Mouse (Mus musculus) limb, embryonic 15.5 days (tissue): ENCODE results near the gene Kat2b. TPM values are rescaled to one million over a fixed set of nuclear protein-coding genes. Genes with fewer than 3 reads are reported as not detected.
"Not testable (repeated sequence)": the region's sequence is repeated elsewhere in the genome, so short reads cannot be mapped to it uniquely, and the experiment has no call there.

Experiments
- ATAC-seq: fragments of 200-750 bp; cut with Nextera tagmentation; 2 replicates; pipeline ENCODE4 v1.8.0; 2017; ENCODE audit warnings: low read depth, moderate TSS enrichment; ENCODE audit not compliant: insufficient number of reproducible peaks, low FRiP score, low TSS enrichment
- H3K27ac ChIP-seq: fragments of 300-500 bp; sonication (generic); 2 replicates; pipeline ENCODE4 v1.5.1; 2015; ENCODE audit warnings: moderate library complexity, mild to moderate bottlenecking, inconsistent platforms
- H3K27me3 ChIP-seq: fragments of 300-500 bp; sonication (generic); 2 replicates; pipeline ENCODE4 v1.6.1; 2015; ENCODE audit warnings: inconsistent platforms
- H3K36me3 ChIP-seq: fragments of 300-500 bp; sonication (generic); 2 replicates; pipeline ENCODE4 v1.6.1; 2015; ENCODE audit warnings: inconsistent platforms
- H3K4me1 ChIP-seq: fragments of 300-500 bp; sonication (generic); 2 replicates; pipeline ENCODE4 v1.6.1; 2015; ENCODE audit warnings: inconsistent platforms
- H3K4me2 ChIP-seq: fragments of 300-500 bp; sonication (generic); 2 replicates; pipeline ENCODE4 v1.6.1; 2015; ENCODE audit warnings: mild to moderate bottlenecking, inconsistent platforms
- H3K4me3 ChIP-seq: fragments of 300-500 bp; sonication (generic); 2 replicates; pipeline ENCODE4 v1.5.1; 2015; ENCODE audit warnings: mild to moderate bottlenecking, inconsistent platforms
- H3K9ac ChIP-seq: fragments of 300-500 bp; sonication (generic); 2 replicates; pipeline ENCODE4 v1.6.1; 2015; ENCODE audit warnings: inconsistent platforms
- H3K9me3 ChIP-seq: fragments of 300-500 bp; sonication (generic); 2 replicates; pipeline ENCODE4 v1.6.1; 2016; ENCODE audit warnings: inconsistent platforms
- WGBS: fragments of 180-500 bp; shearing (Covaris S2); methylation state at CpG from one replicate; pipeline ENCODE4 v1.1.7; 2015; 5-methylcytosine and 5-hydroxymethylcytosine counted together
- polyA plus RNA-seq: library from polyadenylated mRNA; unstranded; fragments of >200 nt; fragmentation: Nextera tagmentation; extraction: Ambion mirVana; gene quantifications from 2 replicates; pipeline ENCODE4 v1.2.1, GENCODE M21; 2015

The Kat2b gene
- polyA plus RNA-seq, 1 experiment from 2014 or later, result 6.6 TPM

DNA sequence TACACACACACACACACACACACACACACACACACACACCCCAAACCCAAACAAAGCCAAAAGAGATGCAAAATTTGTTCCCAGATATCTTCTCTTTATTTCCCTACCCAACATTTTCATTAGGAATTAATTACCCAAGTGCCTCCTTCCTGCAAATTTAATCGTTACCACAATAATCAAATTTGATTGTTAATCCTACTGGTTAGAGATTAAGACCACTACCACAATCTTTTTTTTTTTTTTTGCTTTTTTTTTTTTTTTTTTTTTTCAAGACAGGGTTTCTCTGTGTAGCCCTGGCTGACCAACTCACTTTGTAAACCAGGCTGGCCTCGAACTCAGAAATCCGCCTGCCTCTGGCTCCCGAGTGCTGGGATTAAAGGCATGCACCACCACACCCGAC is 4.3 kb downstream of the Kat2b start:
- peaks cover 24% of the 10 kb centered on the region for H3K4me1 ChIP-seq
- H3K9ac ChIP-seq, H3K36me3 ChIP-seq, H3K27ac ChIP-seq, H3K4me2 ChIP-seq, H3K4me3 ChIP-seq, H3K27me3 ChIP-seq, ATAC-seq, H3K9me3 ChIP-seq: not testable (repeated sequence)
- 86% methylated on average over 5 of the region's 5 CpGs for WGBS

- Histone ChIP-seq H3K27ac (no peak overlapping the region), H3K27me3 (no peaks in the 10 kb centered on the region), H3K4me2 (no peak overlapping the region), H3K9ac (no peak overlapping the region), H3K4me1 (peaks cover 23% of the 10 kb centered on the region), H3K4me3 (no peak overlapping the region), H3K9me3 (no peaks in the 10 kb centered on the region), H3K36me3 (no peaks in the 10 kb centered on the region)
- no peak for ATAC-seq
- WGBS, result 61% methylated on average over 4 of the region's 4 CpGs
Measured at GRCm38 (mm10) chr17:53573019-53573556, 6.4 kb downstream of the Kat2b start.

- Histone ChIP-seq H3K4me1 (peaks cover 8% of the 10 kb centered on the region; the same call in 1 of the 2 replicates), H3K4me3 (no peak overlapping the region), H3K27me3 (no peaks in the 10 kb centered on the region), H3K4me2 (no peak overlapping the region), H3K9ac (no peak overlapping the region), H3K36me3 (no peaks in the 10 kb centered on the region), H3K27ac (no peak overlapping the region), H3K9me3 (no peaks in the 10 kb centered on the region)
- 80% methylated on average over 2 of the region's 2 CpGs for WGBS
- ATAC-seq, result no peak
Measured at GRCm38 (mm10) chr17:53577151-53577550, 10.5 kb downstream of the Kat2b start.

GRCm38 (mm10) chr17:53577754-53578153 is 11.1 kb downstream of the Kat2b start:
- Histone ChIP-seq H3K9ac (no peak overlapping the region), H3K27ac (no peak overlapping the region), H3K4me2 (no peak overlapping the region), H3K9me3 (no peaks in the 10 kb centered on the region), H3K27me3 (no peaks in the 10 kb centered on the region), H3K4me1 (peaks cover 8% of the 10 kb centered on the region; the same call in 1 of the 2 replicates), H3K4me3 (no peak overlapping the region), H3K36me3 (no peaks in the 10 kb centered on the region)
- 55% methylated on average over 5 of the region's 5 CpGs for WGBS
- ATAC-seq, result no peak

- H3K27me3 ChIP-seq, result no peaks in the 10 kb centered on the region
- H3K4me3 ChIP-seq, result no peak overlapping the region
- no peaks in the 10 kb centered on the region for H3K36me3 ChIP-seq
- H3K9me3 ChIP-seq, result no peaks in the 10 kb centered on the region
- no peak overlapping the region for H3K27ac ChIP-seq
- H3K9ac ChIP-seq, result no peak overlapping the region
- peaks cover 8% of the 10 kb centered on the region; the same call in 1 of the 2 replicates for H3K4me1 ChIP-seq
- 73% methylated on average over 6 of the region's 6 CpGs for WGBS
- ATAC-seq, result no peak
- H3K4me2 ChIP-seq, result no peak overlapping the region
Measured at GRCm38 (mm10) chr17:53578249-53578648, 11.6 kb downstream of the Kat2b start.

- 72% methylated on average over 9 of the region's 9 CpGs for WGBS
- no peak overlapping the region for H3K9ac ChIP-seq
- no peak for ATAC-seq
Measured at GRCm38 (mm10) chr17:53578776-53579175, 12.1 kb downstream of the Kat2b start.

GRCm38 (mm10) chr17:53579612-53580011 is 13.0 kb downstream of the Kat2b start:
- Histone ChIP-seq H3K27me3 (no peaks in the 10 kb centered on the region), H3K4me2 (no peak overlapping the region), H3K27ac (no peak overlapping the region), H3K4me3 (no peak overlapping the region), H3K9ac (no peak overlapping the region), H3K4me1 (peaks cover 11% of the 10 kb centered on the region), H3K36me3 (no peaks in the 10 kb centered on the region), H3K9me3 (no peaks in the 10 kb centered on the region)
- WGBS, result 72% methylated on average over 4 of the region's 4 CpGs
- ATAC-seq, result no peak

More at GRCm38 (mm10) chr17:53578776-53579175, 12.1 kb downstream of the Kat2b start:
- no peaks in the 10 kb centered on the region for H3K9me3 ChIP-seq
- H3K4me2 ChIP-seq, result no peak overlapping the region
- H3K27ac ChIP-seq, result no peak overlapping the region
- H3K4me1 ChIP-seq, result peaks cover 9% of the 10 kb centered on the region
- no peak overlapping the region for H3K4me3 ChIP-seq
- no peaks in the 10 kb centered on the region for H3K36me3 ChIP-seq
- H3K27me3 ChIP-seq, result no peaks in the 10 kb centered on the region

- Histone ChIP-seq H3K4me3 (no peak overlapping the region), H3K4me2 (no peak overlapping the region), H3K9ac (no peak overlapping the region), H3K27ac (no peak overlapping the region), H3K4me1 (peaks cover 11% of the 10 kb centered on the region), H3K27me3 (no peaks in the 10 kb centered on the region), H3K9me3 (no peaks in the 10 kb centered on the region), H3K36me3 (no peaks in the 10 kb centered on the region)
- ATAC-seq, result no peak
- 64% methylated on average over 3 of the region's 3 CpGs for WGBS
Measured at GRCm38 (mm10) chr17:53580237-53580636, 13.6 kb downstream of the Kat2b start.

GRCm38 (mm10) chr17:53582026-53582585 is 15.4 kb downstream of the Kat2b start:
- H3K9ac ChIP-seq, result no peak overlapping the region
- ATAC-seq, result no peak
- H3K36me3 ChIP-seq, result no peaks in the 10 kb centered on the region
- H3K4me3 ChIP-seq, result no peak overlapping the region
- H3K27me3 ChIP-seq, result no peaks in the 10 kb centered on the region
- H3K4me2 ChIP-seq, result no peak overlapping the region
- 42% methylated on average over 4 of the region's 4 CpGs for WGBS
- H3K9me3 ChIP-seq, result no peaks in the 10 kb centered on the region
- H3K27ac ChIP-seq, result no peak overlapping the region
- H3K4me1 ChIP-seq, result peaks cover 16% of the 10 kb centered on the region

DNA sequence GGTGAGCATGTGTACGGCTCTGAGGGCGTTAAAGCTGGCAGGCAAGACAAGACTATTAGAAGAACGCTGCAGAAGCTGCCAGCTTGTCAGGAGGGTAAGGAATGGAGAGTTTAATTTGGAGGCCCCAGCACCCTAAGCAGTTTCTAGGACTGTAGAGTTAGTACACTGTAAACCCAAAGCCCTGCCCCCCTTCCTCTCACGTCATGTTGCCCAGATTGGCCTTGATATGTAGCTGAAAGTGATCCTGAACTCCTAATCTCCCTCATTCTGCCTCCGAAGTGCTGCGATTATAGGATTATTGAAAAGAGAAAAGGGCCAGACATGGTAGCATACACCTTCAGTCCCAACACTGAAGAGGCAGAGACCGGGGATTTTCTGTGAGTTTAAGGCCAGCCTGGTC is 16.1 kb downstream of the Kat2b start:
- 81% methylated on average over 7 of the region's 7 CpGs for WGBS
- no peak overlapping the region for H3K4me2 ChIP-seq
- H3K9me3 ChIP-seq, result no peaks in the 10 kb centered on the region
- peaks cover 22% of the 10 kb centered on the region for H3K4me1 ChIP-seq
- H3K9ac ChIP-seq, result no peak overlapping the region
- H3K27ac ChIP-seq, result no peak overlapping the region
- no peaks in the 10 kb centered on the region for H3K27me3 ChIP-seq
- no peak for ATAC-seq
- no peak overlapping the region for H3K4me3 ChIP-seq
- H3K36me3 ChIP-seq, result no peaks in the 10 kb centered on the region

- no peak for ATAC-seq
- H3K36me3 ChIP-seq, result no peaks in the 10 kb centered on the region
- H3K9me3 ChIP-seq, result no peaks in the 10 kb centered on the region
- H3K9ac ChIP-seq, result no peak overlapping the region
- H3K27ac ChIP-seq, result no peak overlapping the region
- H3K27me3 ChIP-seq, result no peaks in the 10 kb centered on the region
- H3K4me1 ChIP-seq, result peaks cover 16% of the 10 kb centered on the region
- no peak overlapping the region for H3K4me3 ChIP-seq
- H3K4me2 ChIP-seq, result no peak overlapping the region
- WGBS, result 77% methylated on average over 11 of the region's 11 CpGs
Measured at GRCm38 (mm10) chr17:53583846-53584579, 17.4 kb downstream of the Kat2b start.

GRCm38 (mm10) chr17:53587074-53587851 is 20.6 kb downstream of the Kat2b start:
- no peak overlapping the region for H3K9ac ChIP-seq
- H3K4me2 ChIP-seq, result no peak overlapping the region
- peaks cover 16% of the 10 kb centered on the region for H3K4me1 ChIP-seq
- 51% methylated on average over 14 of the region's 14 CpGs for WGBS
- peak overlapping the region; percentile 62 for H3K27ac ChIP-seq
- ATAC-seq, result peak; percentile 56; the same call in 1 of the 2 replicates
- H3K36me3 ChIP-seq, result no peaks in the 10 kb centered on the region
- H3K27me3 ChIP-seq, result no peaks in the 10 kb centered on the region
- H3K4me3 ChIP-seq, result no peak overlapping the region
- H3K9me3 ChIP-seq, result no peaks in the 10 kb centered on the region
